Mouse (Mus musculus): Measurements from ENCODE around the gene Uhrf1.

DNA sequence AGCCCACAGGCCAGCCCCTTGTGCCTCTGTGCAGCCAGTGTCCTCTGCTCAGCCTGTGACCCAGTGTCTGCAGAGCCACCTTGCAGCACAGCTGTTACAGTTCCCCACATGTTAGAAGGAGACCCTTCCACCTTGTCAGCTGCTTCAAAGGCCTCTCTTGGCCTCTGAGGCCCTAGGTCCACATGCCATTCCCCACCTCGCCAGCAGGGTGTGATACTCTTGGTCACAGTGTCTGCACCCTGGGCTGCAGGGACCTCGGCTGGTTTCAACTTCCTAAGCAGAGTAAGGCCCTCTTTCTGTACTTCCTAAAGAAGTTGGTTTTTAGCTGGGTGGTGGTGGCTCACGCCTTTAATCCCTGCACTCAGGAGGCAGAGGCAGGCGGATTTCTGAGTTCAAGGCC, 35.8 kb downstream of the Uhrf1 start:
- TF ChIP-seq CTCF (IDR thresholded peaks at IDR 0.05; ENCODE audit: low read depth, low read length) (peak; percentile 27; the same call in 1 of the 2 replicates), POLR2A (IDR thresholded peaks at IDR 0.05; ENCODE audit: borderline replicate concordance, low read depth, low read length) (no peak)
